Mouse (Mus musculus) megakaryocyte progenitor cell, adult 5-6 weeks (primary cell): ENCODE data around the gene Fastkd5. TPM values are rescaled to one million over a fixed set of nuclear protein-coding genes. Genes with fewer than 3 reads are reported as not detected.

Experiments used
- ATAC-seq: replicated peaks from 2 replicates; pipeline ENCODE4 v1.8.0; 2016; ENCODE audit warnings: mild to moderate bottlenecking, moderate TSS enrichment, inconsistent platforms; ENCODE audit not compliant: poor library complexity
- total RNA-seq, 2 experiments: library from RNA; stranded (forward) in 1 of 2; stranded (reverse) in 1 of 2; fragments of 157-497, 149-512 nt in 1 of 2; fragments of 200-1000 nt in 1 of 2; gene quantifications; 2 replicates each; pipeline versions ENCODE4 v1.2.3 to v1.2.4; 2015 to 2017

Gene Fastkd5
- total RNA-seq, 2 experiments from 2014 or later, result 20.3 to 21.0 TPM

DNA sequence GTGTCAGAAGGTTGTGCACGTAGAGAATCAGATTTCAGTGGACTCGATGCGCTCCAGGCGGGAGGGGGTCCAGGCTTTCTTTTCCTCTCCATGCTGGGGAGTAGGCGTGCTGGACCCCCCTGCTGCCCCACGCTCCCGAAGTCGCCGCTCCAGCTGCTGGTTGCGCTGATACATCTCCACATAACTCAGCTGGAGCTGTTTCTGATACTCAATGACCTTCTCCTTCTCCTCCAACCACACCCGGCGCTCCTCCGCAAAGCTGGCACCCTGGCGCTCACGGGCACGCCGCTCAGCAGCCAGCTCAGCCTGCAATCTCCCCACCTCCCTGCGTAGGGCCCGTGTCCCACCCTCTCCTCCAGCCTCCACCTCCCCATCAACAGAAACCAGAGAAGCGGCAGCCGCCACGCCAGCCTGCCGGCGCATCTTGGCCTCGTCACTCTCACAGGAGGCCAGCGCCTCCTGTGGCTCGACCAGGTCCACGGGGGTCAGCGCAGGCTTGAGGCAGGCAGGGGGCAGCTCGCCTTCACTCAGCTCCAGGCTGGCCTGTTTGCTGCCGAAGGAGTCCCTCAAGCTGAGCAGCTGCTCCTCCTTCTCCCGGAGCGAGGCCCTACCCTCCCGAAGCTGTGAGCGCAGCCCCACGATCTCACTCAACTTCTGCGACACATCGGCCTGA lies 5.0 kb upstream of the Fastkd5 start:
- ATAC-seq, result peak; percentile 15

DNA sequence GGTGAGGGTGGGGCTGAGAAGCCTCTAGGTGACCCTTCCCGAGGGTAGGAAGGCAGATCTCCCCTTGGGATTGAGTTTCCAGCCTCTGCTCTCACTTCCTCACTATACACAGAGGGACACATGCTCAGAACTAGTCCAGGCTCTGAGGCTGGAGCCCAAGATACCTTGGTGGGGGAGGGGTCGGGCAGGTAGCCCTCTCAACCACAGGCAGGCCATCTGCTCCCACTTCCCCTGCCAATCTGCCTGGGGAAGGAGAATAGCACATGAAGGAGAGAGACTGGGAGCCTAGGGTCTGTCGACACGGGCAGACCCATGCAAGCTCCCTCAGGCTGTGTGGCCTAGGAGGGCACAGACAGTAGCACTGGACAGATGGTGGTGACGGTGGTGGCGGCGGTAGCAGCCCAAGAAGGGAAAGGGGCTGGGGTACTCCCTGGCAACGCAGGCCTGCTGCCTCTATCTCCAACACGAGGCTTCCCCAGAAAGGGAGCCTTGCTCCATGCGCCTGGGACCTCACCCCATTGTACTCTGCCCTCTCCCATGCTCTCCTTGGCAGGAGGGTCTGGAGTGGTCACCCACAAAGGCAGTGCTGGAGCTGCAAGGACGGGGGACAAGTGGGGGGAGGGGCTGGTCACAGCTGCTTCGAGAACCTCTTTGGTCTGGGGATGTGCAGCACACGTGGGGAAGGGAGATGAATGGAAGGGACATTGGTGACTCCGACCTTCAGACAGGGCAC lies 4.3 kb upstream of the Fastkd5 start:
- ATAC-seq, result no peak

GRCm38 (mm10) chr2:130632887-130633675 lies 3.3 kb upstream of the Fastkd5 start:
- ATAC-seq, result no peak

GRCm38 (mm10) chr2:130632416-130632815 lies 2.6 kb upstream of the Fastkd5 start:
- ATAC-seq, result no peak

DNA sequence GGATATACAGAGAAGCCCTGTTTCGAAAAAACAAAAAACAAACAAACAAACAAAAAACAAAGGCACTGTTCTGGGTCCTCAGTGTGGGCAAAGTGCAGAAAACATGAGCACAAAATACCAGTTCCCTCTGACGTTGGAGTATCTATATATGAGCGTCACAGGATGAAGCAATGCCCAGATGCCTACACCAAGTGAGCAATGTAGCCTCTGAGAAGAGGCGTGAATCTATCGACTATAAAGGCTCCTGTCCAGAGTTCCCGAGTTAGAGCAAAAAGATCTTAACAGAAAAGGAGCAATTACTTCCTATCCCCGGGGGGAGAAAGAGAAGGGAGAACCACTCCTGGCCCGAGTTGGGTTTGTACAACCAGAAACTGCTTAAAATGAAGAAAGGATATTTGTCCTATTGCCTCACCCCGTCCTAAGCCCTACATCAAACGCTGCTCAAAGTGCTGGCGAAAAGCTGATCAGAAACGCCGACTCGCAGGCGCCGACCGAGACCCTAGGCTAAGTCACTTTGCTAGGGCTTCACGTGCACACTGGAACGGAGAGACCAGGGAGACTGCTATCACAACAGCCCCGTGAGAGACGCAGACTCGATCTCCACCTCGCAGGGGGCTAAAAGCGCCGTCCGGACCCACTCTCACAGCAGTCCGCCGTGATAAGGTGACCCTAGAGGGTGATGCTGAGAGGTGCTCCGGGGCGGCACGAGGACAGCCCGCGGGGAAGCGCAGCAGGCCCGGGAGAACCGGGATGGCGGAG lies 568 bp downstream of the Fastkd5 start:
- peak; percentile 50 for ATAC-seq

- ATAC-seq, result no peak
Measured at GRCm38 (mm10) chr2:130628424-130628823, 1.4 kb downstream of the Fastkd5 start.

DNA sequence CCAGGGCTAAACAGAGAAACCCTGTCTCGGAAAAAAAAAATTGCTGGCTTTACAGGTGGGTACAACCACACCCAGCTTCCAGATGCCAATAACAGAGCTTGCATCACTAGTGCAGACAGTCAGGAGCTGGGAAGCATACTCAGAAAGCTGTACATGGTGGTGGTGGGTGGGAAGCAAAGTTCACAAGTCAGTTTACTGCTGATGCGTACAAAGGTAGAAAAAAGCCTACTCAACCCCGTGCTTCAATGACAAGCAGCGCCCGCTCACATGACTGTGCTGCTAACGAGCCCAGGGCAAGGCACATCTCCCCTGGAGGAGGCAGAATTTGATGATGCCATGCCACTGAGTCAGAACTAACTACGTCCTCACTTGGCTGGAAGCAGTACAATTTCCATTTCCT lies 10.9 kb downstream of the Fastkd5 start:
- ATAC-seq, result no peak

DNA sequence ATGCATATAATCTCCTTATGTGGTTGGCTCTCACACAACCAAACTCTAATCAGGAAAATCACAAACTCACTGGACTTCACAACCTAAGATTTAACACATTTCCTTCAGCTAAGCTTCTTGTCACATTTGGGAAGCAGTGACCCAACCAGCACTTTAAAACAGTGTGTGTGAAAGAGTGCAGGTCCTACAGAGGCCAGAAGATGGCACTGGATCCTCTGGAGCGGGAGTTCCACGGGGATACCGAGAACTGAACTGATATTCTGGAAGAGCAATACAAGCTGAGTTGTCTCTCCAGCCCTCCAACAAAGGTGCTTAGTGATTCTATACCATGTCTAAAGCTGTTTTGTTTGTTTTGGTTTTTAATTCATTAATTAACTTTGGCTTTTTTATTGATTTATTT lies 16.7 kb downstream of the Fastkd5 start:
- ATAC-seq, result peak; percentile 58

- no peak for ATAC-seq
Measured at GRCm38 (mm10) chr2:130602195-130602594, 27.6 kb downstream of the Fastkd5 start.

- no peak for ATAC-seq
Measured at GRCm38 (mm10) chr2:130598399-130598798, 31.4 kb downstream of the Fastkd5 start.

GRCm38 (mm10) chr2:130597601-130598010 lies 32.2 kb downstream of the Fastkd5 start:
- ATAC-seq, result peak; percentile 72

GRCm38 (mm10) chr2:130595596-130595995 lies 34.2 kb downstream of the Fastkd5 start:
- ATAC-seq, result no peak

DNA sequence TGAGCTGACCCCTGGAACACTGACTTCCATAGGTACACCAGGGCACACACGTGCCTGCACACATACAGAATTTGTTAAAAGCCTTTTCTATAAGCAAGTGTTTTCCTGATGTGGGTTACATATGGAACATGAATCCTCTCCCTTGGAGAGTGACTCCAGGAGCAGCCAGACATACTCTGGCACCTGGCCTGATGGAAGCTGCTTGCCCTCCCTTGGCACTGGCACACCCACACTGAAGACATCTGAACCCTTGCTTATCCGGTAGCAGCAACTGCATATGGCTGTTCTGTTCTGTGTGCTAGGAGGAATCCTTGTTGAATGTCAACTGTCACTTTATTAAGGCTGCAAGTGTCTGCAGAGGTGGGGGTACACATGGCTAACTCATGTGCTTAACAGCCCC lies 38.8 kb downstream of the Fastkd5 start:
- no peak for ATAC-seq

DNA sequence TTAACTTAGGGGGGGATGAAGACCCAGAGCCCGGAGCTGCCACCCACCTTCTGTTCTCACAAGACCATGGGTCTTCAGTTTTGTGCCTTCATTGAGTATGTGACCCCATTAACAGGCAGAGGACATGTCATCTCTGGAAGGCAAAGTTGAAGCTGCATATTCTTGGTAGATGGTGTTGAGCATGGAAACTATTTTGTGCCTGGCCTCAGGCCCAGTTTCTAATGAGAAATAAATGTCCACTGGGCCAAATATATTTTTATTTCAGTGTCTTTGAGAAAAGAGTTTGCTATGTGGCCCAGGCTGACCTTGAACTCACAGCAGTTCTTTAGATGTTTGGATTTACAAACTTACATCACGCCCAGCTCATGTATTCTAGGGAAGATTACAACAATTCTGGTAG lies 40.1 kb downstream of the Fastkd5 start:
- no peak for ATAC-seq

DNA sequence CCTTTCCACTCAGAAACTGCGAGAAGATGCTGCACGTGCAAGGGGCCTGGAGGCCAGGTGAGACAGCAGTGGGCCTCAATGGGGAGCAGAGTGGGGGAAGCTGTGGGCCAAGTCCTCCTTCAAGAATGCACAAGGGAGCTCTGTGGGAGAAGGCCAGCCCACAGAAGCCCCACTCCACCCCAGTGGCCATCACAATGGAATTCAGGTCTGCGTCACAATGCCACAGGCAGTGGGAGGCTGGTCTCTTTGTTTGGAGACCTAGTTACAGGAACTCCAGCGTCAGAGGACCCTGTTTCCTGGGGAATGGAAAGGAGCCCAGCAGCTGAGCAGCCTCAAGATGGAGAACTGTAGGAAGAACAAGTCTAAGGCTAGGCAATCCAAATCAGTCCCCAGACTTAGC lies 40.7 kb downstream of the Fastkd5 start:
- no peak for ATAC-seq

DNA sequence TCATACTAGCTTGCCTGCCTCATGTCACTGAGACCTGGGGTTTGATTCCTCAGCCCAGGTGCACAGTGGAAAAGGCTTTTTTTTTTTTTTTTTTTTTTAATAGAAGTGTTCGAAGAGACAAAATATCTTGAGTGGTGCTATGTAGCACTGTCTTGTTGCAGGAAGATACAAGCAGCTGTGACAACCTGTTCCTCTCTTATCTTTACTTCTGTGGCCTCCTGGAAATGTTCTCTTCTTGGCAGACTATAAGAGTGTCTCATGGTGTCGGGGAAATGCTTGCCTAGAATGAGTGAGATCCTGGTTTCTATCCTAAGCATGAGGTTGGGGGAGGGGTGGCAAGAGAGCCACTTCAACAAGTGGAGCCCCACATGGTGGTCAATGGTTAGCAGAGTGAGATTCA lies 41.5 kb downstream of the Fastkd5 start:
- peak; percentile 34; the same call in 1 of the 2 replicates for ATAC-seq

DNA sequence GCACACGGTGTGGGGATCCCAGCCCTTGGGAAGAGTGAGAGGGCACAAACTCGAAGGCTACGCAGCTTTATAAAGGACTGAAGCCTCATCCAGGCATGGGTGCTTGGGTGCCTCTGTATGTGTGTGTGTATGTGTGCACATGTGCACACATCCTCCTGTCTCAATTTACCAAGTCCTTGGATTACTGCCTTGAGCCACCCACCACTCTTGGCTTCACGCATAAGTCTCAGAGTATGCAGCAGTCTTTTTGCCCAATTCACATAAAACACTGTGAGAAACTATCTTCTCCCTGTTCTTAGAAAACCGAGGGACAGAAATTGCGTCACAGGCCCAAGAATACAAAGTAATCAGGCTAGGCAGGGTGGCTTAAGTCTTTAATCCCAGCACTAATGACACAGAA lies 43.8 kb downstream of the Fastkd5 start:
- ATAC-seq, result no peak

DNA sequence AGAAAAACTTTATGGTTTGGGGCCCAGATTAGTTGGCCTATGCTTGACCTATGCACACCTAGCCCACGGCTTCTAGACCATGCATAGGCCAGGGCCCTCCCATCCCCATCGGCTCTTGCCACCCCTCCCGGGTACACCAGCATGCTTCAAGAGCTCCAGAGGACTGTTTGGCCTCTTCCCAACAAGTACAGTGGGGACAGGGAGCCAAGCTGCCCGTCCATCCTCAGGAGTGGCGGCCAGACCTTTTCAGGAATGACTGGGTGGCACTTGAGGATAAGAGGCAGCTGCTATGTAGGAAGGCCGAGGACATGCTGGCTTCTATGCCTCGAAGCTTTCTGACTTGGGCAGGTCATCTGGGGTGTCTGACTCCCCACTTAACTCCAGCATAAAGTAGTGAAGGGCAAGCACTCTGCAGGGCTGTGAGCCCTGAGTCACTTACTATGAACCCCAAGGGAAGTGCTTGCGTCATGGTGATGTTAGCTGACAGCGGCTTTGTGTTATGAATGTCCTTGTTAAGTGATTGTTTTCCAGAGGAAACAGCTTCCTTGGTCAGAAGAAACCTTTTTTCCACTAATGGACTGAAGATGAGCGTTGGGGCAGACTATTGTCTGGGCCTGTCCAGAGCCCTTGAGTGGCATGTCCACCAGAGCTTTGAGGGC lies 45.8 kb downstream of the Fastkd5 start:
- no peak for ATAC-seq

DNA sequence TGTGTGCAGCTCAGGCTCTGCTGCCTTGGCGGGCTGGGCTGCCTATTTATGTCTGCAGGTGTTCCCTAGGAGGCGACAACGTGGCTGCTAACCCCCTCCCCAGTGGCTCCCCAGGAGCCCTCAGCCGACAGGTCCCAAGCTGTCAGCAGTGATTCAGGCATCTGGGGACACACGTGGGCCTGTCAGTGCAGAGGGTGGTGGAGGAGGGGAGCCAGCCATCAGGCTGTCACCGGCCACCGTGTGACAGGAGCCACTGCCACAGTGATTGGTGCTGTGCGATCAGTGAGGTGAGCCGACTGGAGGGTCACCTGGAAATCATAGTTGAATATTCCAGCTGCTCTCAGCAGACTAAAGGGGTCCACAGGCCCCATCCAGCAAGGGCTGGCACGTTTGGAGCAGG lies 47.3 kb downstream of the Fastkd5 start, which contains the start of gene Avp:
TSS of gene Avp (minus strand) at position 3 of the 400 bp plus-strand sequence.
- ATAC-seq, result no peak

GRCm38 (mm10) chr2:130581201-130581600 lies 48.6 kb downstream of the Fastkd5 start:
- no peak for ATAC-seq
